Mouse (Mus musculus): ENCODE data around the gene Poldip2. TPM values are rescaled to one million over a fixed set of nuclear protein-coding genes. Genes with fewer than 3 reads are reported as not detected.
A peak's percentile ranks its signal among the peaks of the same experiment; 100 is the strongest.

Poldip2 gene
- total RNA-seq, 1 experiment = 88.3 TPM

GRCm38 (mm10) chr11:78495904-78496303 is 16.1 kb upstream of the Poldip2 start:
- H3K9ac ChIP-seq (ENCODE audit: insufficient read depth, low read depth, low read length, poor library complexity, severe bottlenecking) = no peak overlapping the region
- no peak overlapping the region for H3K4me3 ChIP-seq (ENCODE audit: insufficient read depth in 1 of 2, low read depth in 1 of 2, low read length in 2 of 2, poor library complexity in 1 of 2, severe bottlenecking in 1 of 2)
- peaks cover 2 to 4% of the 10 kb centered on the region in 2 experiments; a peak in 2 of 4 replicates for H3K4me1 ChIP-seq (ENCODE audit: control insufficient read depth in 2 of 2, insufficient read depth in 2 of 2, low read length in 2 of 2, poor library complexity in 1 of 2)
- no peak for TF ChIP-seq MAFK (IDR thresholded peaks at IDR 0.05; ENCODE audit: insufficient read depth, low read depth, low read length)
- no peak for TF ChIP-seq HCFC1 (IDR thresholded peaks at IDR 0.05; ENCODE audit: borderline replicate concordance, insufficient read depth, low read length)
- no peak for TF ChIP-seq ZC3H11A (IDR thresholded peaks at IDR 0.05; ENCODE audit: borderline replicate concordance, low read depth, low read length)
- no peak for TF ChIP-seq ZNF384 (IDR thresholded peaks at IDR 0.05; ENCODE audit: low read depth, low read length)
- TF ChIP-seq CHD2 (IDR thresholded peaks at IDR 0.05; ENCODE audit: low read depth, low read length) = no peak
- peak; percentile 63 for DNase-seq (ENCODE audit: low read depth, low spot score)
- no peaks in the 10 kb centered on the region for H3K9me3 ChIP-seq (ENCODE audit: control insufficient read depth, insufficient read depth, low read depth, low read length)
- no peak overlapping the region for H3K27ac ChIP-seq (ENCODE audit: insufficient read depth, low read depth, low read length, poor library complexity, severe bottlenecking)
- H3K36me3 ChIP-seq (ENCODE audit: control insufficient read depth, insufficient read depth, low read length, poor library complexity, severe bottlenecking) = no peaks in the 10 kb centered on the region
- in situ Hi-C loops (cut with MboI; ENCODE audit: low sequenced_read_pairs in 2 of 2, unreplicated experiment in 2 of 2) = no loop called here

GRCm38 (mm10) chr11:78497071-78497541 is 14.9 kb upstream of the Poldip2 start:
- H3K36me3 ChIP-seq (ENCODE audit: control insufficient read depth, insufficient read depth, low read length, poor library complexity, severe bottlenecking) = no peaks in the 10 kb centered on the region
- peak overlapping the region; percentile 19; the same call in 1 of the 2 replicates for H3K9ac ChIP-seq (ENCODE audit: insufficient read depth, low read depth, low read length, poor library complexity, severe bottlenecking)
- in situ Hi-C loops (cut with MboI; ENCODE audit: low sequenced_read_pairs in 2 of 2, unreplicated experiment in 2 of 2) = no loop called here
- H3K27ac ChIP-seq (ENCODE audit: insufficient read depth, low read depth, low read length, poor library complexity, severe bottlenecking) = no peak overlapping the region
- H3K4me1 ChIP-seq (ENCODE audit: control insufficient read depth in 2 of 2, insufficient read depth in 2 of 2, low read length in 2 of 2, poor library complexity in 1 of 2) = peaks cover 0 to 2% of the 10 kb centered on the region in 2 experiments; a peak in 1 of 4 replicates
- no peak for DNase-seq (ENCODE audit: low read depth, low spot score)
- no peaks in the 10 kb centered on the region for H3K9me3 ChIP-seq (ENCODE audit: control insufficient read depth, insufficient read depth, low read depth, low read length)
- TF ChIP-seq HCFC1 (IDR thresholded peaks at IDR 0.05; ENCODE audit: borderline replicate concordance, insufficient read depth, low read length) = no peak
- TF ChIP-seq ZC3H11A (IDR thresholded peaks at IDR 0.05; ENCODE audit: borderline replicate concordance, low read depth, low read length) = no peak
- no peak for TF ChIP-seq ZNF384 (IDR thresholded peaks at IDR 0.05; ENCODE audit: low read depth, low read length)
- TF ChIP-seq CHD2 (IDR thresholded peaks at IDR 0.05; ENCODE audit: low read depth, low read length) = no peak
- no peak for TF ChIP-seq MAFK (IDR thresholded peaks at IDR 0.05; ENCODE audit: insufficient read depth, low read depth, low read length)
- H3K4me3 ChIP-seq (ENCODE audit: insufficient read depth in 1 of 2, low read depth in 1 of 2, low read length in 2 of 2, poor library complexity in 1 of 2, severe bottlenecking in 1 of 2) = peak overlapping the region; percentile 59 to 77

GRCm38 (mm10) chr11:78497544-78498522 is 14.2 kb upstream of the Poldip2 start, which contains the start of gene Sarm1:
Gene Sarm1 (minus strand): TSS chr11:78497754.
- Histone ChIP-seq H3K27ac (ENCODE audit: insufficient read depth, low read depth, low read length, poor library complexity, severe bottlenecking) (no peak within 1 kb of the TSS), H3K9ac (ENCODE audit: insufficient read depth, low read depth, low read length, poor library complexity, severe bottlenecking) (peak within 1 kb of the TSS; percentile 38; the same call in 1 of the 2 replicates), H3K9me3 (ENCODE audit: control insufficient read depth, insufficient read depth, low read depth, low read length) (no peaks in the 10 kb centered on the region), H3K4me1 (ENCODE audit: control insufficient read depth in 2 of 2, insufficient read depth in 2 of 2, low read length in 2 of 2, poor library complexity in 1 of 2) (peaks cover 0 to 2% of the 10 kb centered on the region in 2 experiments; a peak in 1 of 4 replicates), H3K4me3 (ENCODE audit: insufficient read depth in 1 of 2, low read depth in 1 of 2, low read length in 2 of 2, poor library complexity in 1 of 2, severe bottlenecking in 1 of 2) (peak within 1 kb of the TSS; percentile 59 to 77), H3K36me3 (ENCODE audit: control insufficient read depth, insufficient read depth, low read length, poor library complexity, severe bottlenecking) (no peaks in the 10 kb centered on the region)
- TF ChIP-seq HCFC1 (IDR thresholded peaks at IDR 0.05; ENCODE audit: borderline replicate concordance, insufficient read depth, low read length) = peak; percentile 49; the same call in 1 of the 2 replicates
- TF ChIP-seq ZNF384 (IDR thresholded peaks at IDR 0.05; ENCODE audit: low read depth, low read length) = peak; percentile 92
- TF ChIP-seq MAFK (IDR thresholded peaks at IDR 0.05; ENCODE audit: insufficient read depth, low read depth, low read length) = no peak
- DNase-seq (ENCODE audit: low read depth, low spot score) = peak; percentile 98
- in situ Hi-C loops (cut with MboI; ENCODE audit: low sequenced_read_pairs in 2 of 2, unreplicated experiment in 2 of 2) = no loop called here

- Histone ChIP-seq H3K36me3 (ENCODE audit: control insufficient read depth, insufficient read depth, low read length, poor library complexity, severe bottlenecking) (no peaks in the 10 kb centered on the region), H3K4me1 (ENCODE audit: control insufficient read depth in 2 of 2, insufficient read depth in 2 of 2, low read length in 2 of 2, poor library complexity in 1 of 2) (peaks cover 0 to 2% of the 10 kb centered on the region in 2 experiments; a peak in 1 of 4 replicates), H3K9me3 (ENCODE audit: control insufficient read depth, insufficient read depth, low read depth, low read length) (no peaks in the 10 kb centered on the region), H3K9ac (ENCODE audit: insufficient read depth, low read depth, low read length, poor library complexity, severe bottlenecking) (peak within 1 kb of the TSS; percentile 38; the same call in 1 of the 2 replicates), H3K4me3 (ENCODE audit: insufficient read depth in 1 of 2, low read depth in 1 of 2, low read length in 2 of 2, poor library complexity in 1 of 2, severe bottlenecking in 1 of 2) (peak within 1 kb of the TSS; percentile 20 to 77; a peak in 3 of 4 replicates), H3K27ac (ENCODE audit: insufficient read depth, low read depth, low read length, poor library complexity, severe bottlenecking) (no peak within 1 kb of the TSS)
- in situ Hi-C loops (cut with MboI; ENCODE audit: low sequenced_read_pairs in 2 of 2, unreplicated experiment in 2 of 2) = no loop called here
- TF ChIP-seq MAFK (IDR thresholded peaks at IDR 0.05; ENCODE audit: insufficient read depth, low read depth, low read length) = no peak
- TF ChIP-seq HCFC1 (IDR thresholded peaks at IDR 0.05; ENCODE audit: borderline replicate concordance, insufficient read depth, low read length) = no peak
- no peak for TF ChIP-seq CHD2 (IDR thresholded peaks at IDR 0.05; ENCODE audit: low read depth, low read length)
- TF ChIP-seq ZNF384 (IDR thresholded peaks at IDR 0.05; ENCODE audit: low read depth, low read length) = no peak
- no peak for TF ChIP-seq ZC3H11A (IDR thresholded peaks at IDR 0.05; ENCODE audit: borderline replicate concordance, low read depth, low read length)
- DNase-seq (ENCODE audit: low read depth, low spot score) = no peak
Observed at GRCm38 (mm10) chr11:78499004-78499403, 13.0 kb upstream of the Poldip2 start, which contains the start of gene Vtn. Gene Vtn (plus strand): TSS chr11:78499091.

Measured in ES-E14 (cell line).